ENCODE assay signal across 9 mouse cellular contexts in genomic region chr15:72377201-72377600, GRCm38 (mm10).
"Had no signal": no experiment of that assay in that cellular context is flagged by ENCODE, and none has a peak within 500 bp of the region (broad histone marks: within the 10 kb centered on the region; RNA-seq: fewer than 3 reads in every experiment).

No protein-coding gene starts in this region.

- H3K4me3 ChIP-seq: limb, embryonic 13.5 days; midbrain, embryonic 13.5 days had no signal

- H3K4me2 ChIP-seq: limb, embryonic 13.5 days; midbrain, embryonic 13.5 days had no signal

- H3K9me3 ChIP-seq: limb, embryonic 13.5 days; midbrain, embryonic 13.5 days had no signal

- H3K9ac ChIP-seq: limb, embryonic 13.5 days; liver, embryonic 14.5 days; midbrain, embryonic 13.5 days had no signal

- H3K36me3 ChIP-seq: limb, embryonic 13.5 days; midbrain, embryonic 13.5 days had no signal

- H3K4me1 ChIP-seq: limb, embryonic 13.5 days; midbrain, embryonic 13.5 days had no signal

- DNase-seq: kidney, adult 8-10 months; kidney, postnatal 25 days; lung, adult 18-20 months; thymus, adult 18-20 months; thymus, postnatal 14 days had no signal

- ATAC-seq: midbrain, embryonic 13.5 days had no signal

- H3K27ac ChIP-seq: limb, embryonic 13.5 days; liver, embryonic 14.5 days; midbrain, embryonic 13.5 days; stomach, postnatal 0 days had no signal

- H3K27me3 ChIP-seq: limb, embryonic 13.5 days; midbrain, embryonic 13.5 days had no signal
